Mouse (Mus musculus): ENCODE measurements at regions not wholly inside any gene's neighbourhood (a gene's known extent, or its start where the extent isn't known, plus 50 kb on each side); places are given as distances from the start of the nearest gene placed in this dataset.

- Histone ChIP-seq H3K4me3 (replicated peaks; ENCODE audit: low read length) (no peak overlapping the region), H3K9me3 (ENCODE audit: low read length) (peaks cover 13% of the 10 kb centered on the region), H3K36me3 (ENCODE audit: insufficient read depth, low read length) (0 out of 2 replicates have a peak, but pooled peaks cover 2% of the 10 kb centered on the region), H3K27me3 (ENCODE audit: insufficient read depth, low read length) (no peaks in the 10 kb centered on the region), H3K4me1 (replicated peaks; ENCODE audit: low read depth, low read length) (peaks cover 16% of the 10 kb centered on the region)
- TF ChIP-seq NANOG (IDR thresholded peaks at IDR 0.05; ENCODE audit: borderline replicate concordance, low read length): no peak
- TF ChIP-seq CTCF (conservative IDR thresholded peaks at IDR 0.05; ENCODE audit: low read length): no peak
- TF ChIP-seq POU5F1 (IDR thresholded peaks at IDR 0.05; ENCODE audit: borderline replicate concordance, low read length): no peak
Measured at GRCm38 (mm10) chr6:93257130-93257841, 314.0 kb upstream of the Adamts9 start.

GRCm38 (mm10) chr6:93253746-93254145, 310.5 kb upstream of the Adamts9 start:
- H3K4me3 ChIP-seq (replicated peaks; ENCODE audit: low read length): no peak overlapping the region
- no peaks in the 10 kb centered on the region; the same call in 1 of the 2 replicates for H3K9me3 ChIP-seq (ENCODE audit: low read length)
- H3K4me1 ChIP-seq (replicated peaks; ENCODE audit: low read depth, low read length): no peaks in the 10 kb centered on the region
- no peaks in the 10 kb centered on the region for H3K27me3 ChIP-seq (ENCODE audit: insufficient read depth, low read length)
- TF ChIP-seq POU5F1 (IDR thresholded peaks at IDR 0.05; ENCODE audit: borderline replicate concordance, low read length) (no peak), CTCF (conservative IDR thresholded peaks at IDR 0.05; ENCODE audit: low read length) (no peak), NANOG (IDR thresholded peaks at IDR 0.05; ENCODE audit: borderline replicate concordance, low read length) (no peak)
- no peaks in the 10 kb centered on the region for H3K36me3 ChIP-seq (ENCODE audit: insufficient read depth, low read length)

GRCm38 (mm10) chr6:93248973-93249372, 305.7 kb upstream of the Adamts9 start:
- no peaks in the 10 kb centered on the region; the same call in 1 of the 2 replicates for H3K9me3 ChIP-seq (ENCODE audit: low read length)
- TF ChIP-seq CTCF (conservative IDR thresholded peaks at IDR 0.05; ENCODE audit: low read length) (no peak), NANOG (IDR thresholded peaks at IDR 0.05; ENCODE audit: borderline replicate concordance, low read length) (no peak), POU5F1 (IDR thresholded peaks at IDR 0.05; ENCODE audit: borderline replicate concordance, low read length) (no peak)

GRCm38 (mm10) chr6:93246498-93247242, 303.4 kb upstream of the Adamts9 start:
- no peaks in the 10 kb centered on the region for H3K36me3 ChIP-seq (ENCODE audit: insufficient read depth, low read length)
- TF ChIP-seq POU5F1 (IDR thresholded peaks at IDR 0.05; ENCODE audit: borderline replicate concordance, low read length) (no peak), NANOG (IDR thresholded peaks at IDR 0.05; ENCODE audit: borderline replicate concordance, low read length) (no peak), CTCF (conservative IDR thresholded peaks at IDR 0.05; ENCODE audit: low read length) (no peak)
- H3K4me3 ChIP-seq (replicated peaks; ENCODE audit: low read length): no peak overlapping the region
- no peaks in the 10 kb centered on the region for H3K4me1 ChIP-seq (replicated peaks; ENCODE audit: low read depth, low read length)
- H3K9me3 ChIP-seq (ENCODE audit: low read length): peaks cover 5% of the 10 kb centered on the region; the same call in 1 of the 2 replicates
- no peaks in the 10 kb centered on the region for H3K27me3 ChIP-seq (ENCODE audit: insufficient read depth, low read length)

More at GRCm38 (mm10) chr6:93248973-93249372, 305.7 kb upstream of the Adamts9 start:
- H3K4me1 ChIP-seq (replicated peaks; ENCODE audit: low read depth, low read length): no peaks in the 10 kb centered on the region
- no peak overlapping the region for H3K4me3 ChIP-seq (replicated peaks; ENCODE audit: low read length)
- no peaks in the 10 kb centered on the region for H3K36me3 ChIP-seq (ENCODE audit: insufficient read depth, low read length)
- no peaks in the 10 kb centered on the region for H3K27me3 ChIP-seq (ENCODE audit: insufficient read depth, low read length)

GRCm38 (mm10) chr6:93235550-93235949, 292.3 kb upstream of the Adamts9 start:
- H3K4me3 ChIP-seq (replicated peaks; ENCODE audit: low read length): no peak overlapping the region
- H3K36me3 ChIP-seq (ENCODE audit: insufficient read depth, low read length): no peaks in the 10 kb centered on the region
- no peaks in the 10 kb centered on the region for H3K4me1 ChIP-seq (replicated peaks; ENCODE audit: low read depth, low read length)
- no peak for TF ChIP-seq CTCF (conservative IDR thresholded peaks at IDR 0.05; ENCODE audit: low read length)
- TF ChIP-seq POU5F1 (IDR thresholded peaks at IDR 0.05; ENCODE audit: borderline replicate concordance, low read length): no peak
- TF ChIP-seq NANOG (IDR thresholded peaks at IDR 0.05; ENCODE audit: borderline replicate concordance, low read length): no peak
- no peaks in the 10 kb centered on the region for H3K27me3 ChIP-seq (ENCODE audit: insufficient read depth, low read length)
- peaks cover 10% of the 10 kb centered on the region for H3K9me3 ChIP-seq (ENCODE audit: low read length)

GRCm38 (mm10) chr6:93232636-93233035, 289.3 kb upstream of the Adamts9 start:
- no peaks in the 10 kb centered on the region for H3K4me1 ChIP-seq (replicated peaks; ENCODE audit: low read depth, low read length)
- H3K36me3 ChIP-seq (ENCODE audit: insufficient read depth, low read length): no peaks in the 10 kb centered on the region
- TF ChIP-seq NANOG (IDR thresholded peaks at IDR 0.05; ENCODE audit: borderline replicate concordance, low read length): no peak
- TF ChIP-seq POU5F1 (IDR thresholded peaks at IDR 0.05; ENCODE audit: borderline replicate concordance, low read length): no peak
- TF ChIP-seq CTCF (conservative IDR thresholded peaks at IDR 0.05; ENCODE audit: low read length): no peak
- peaks cover 10% of the 10 kb centered on the region for H3K9me3 ChIP-seq (ENCODE audit: low read length)
- no peak overlapping the region for H3K4me3 ChIP-seq (replicated peaks; ENCODE audit: low read length)
- no peaks in the 10 kb centered on the region for H3K27me3 ChIP-seq (ENCODE audit: insufficient read depth, low read length)

GRCm38 (mm10) chr6:93230450-93230849, 287.2 kb upstream of the Adamts9 start:
- Histone ChIP-seq H3K9me3 (ENCODE audit: low read length) (no peaks in the 10 kb centered on the region), H3K36me3 (ENCODE audit: insufficient read depth, low read length) (no peaks in the 10 kb centered on the region), H3K27me3 (ENCODE audit: insufficient read depth, low read length) (no peaks in the 10 kb centered on the region), H3K4me1 (replicated peaks; ENCODE audit: low read depth, low read length) (no peaks in the 10 kb centered on the region), H3K4me3 (replicated peaks; ENCODE audit: low read length) (no peak overlapping the region)
- no peak for TF ChIP-seq POU5F1 (IDR thresholded peaks at IDR 0.05; ENCODE audit: borderline replicate concordance, low read length)
- TF ChIP-seq CTCF (conservative IDR thresholded peaks at IDR 0.05; ENCODE audit: low read length): no peak
- no peak for TF ChIP-seq NANOG (IDR thresholded peaks at IDR 0.05; ENCODE audit: borderline replicate concordance, low read length)

- no peak overlapping the region for H3K4me3 ChIP-seq (replicated peaks; ENCODE audit: low read length)
- H3K4me1 ChIP-seq (replicated peaks; ENCODE audit: low read depth, low read length): no peaks in the 10 kb centered on the region
- no peaks in the 10 kb centered on the region for H3K36me3 ChIP-seq (ENCODE audit: insufficient read depth, low read length)
- no peaks in the 10 kb centered on the region for H3K27me3 ChIP-seq (ENCODE audit: insufficient read depth, low read length)
- H3K9me3 ChIP-seq (ENCODE audit: low read length): no peaks in the 10 kb centered on the region
- TF ChIP-seq POU5F1 (IDR thresholded peaks at IDR 0.05; ENCODE audit: borderline replicate concordance, low read length) (no peak), NANOG (IDR thresholded peaks at IDR 0.05; ENCODE audit: borderline replicate concordance, low read length) (no peak), CTCF (conservative IDR thresholded peaks at IDR 0.05; ENCODE audit: low read length) (no peak)
Measured at GRCm38 (mm10) chr6:93229320-93229719, 286.0 kb upstream of the Adamts9 start.
